Mouse (Mus musculus) heart, adult 18-20 months (tissue): ENCODE results near the gene Ivl. TPM values are rescaled to one million over a fixed set of nuclear protein-coding genes. Genes with fewer than 3 reads are reported as not detected.

Source experiments
- total RNA-seq, 2 experiments: library from RNA; stranded (reverse); gene quantifications; 2 replicates each; pipeline ENCODE4 v1.2.3; 2021

Ivl gene
- total RNA-seq, 2 experiments from 2014 or later = not detected

Other genes with a start within 250 kb of the Ivl start
- gene Sprr2d, start 234.6 kb downstream of the Ivl start, total RNA-seq = not detected
- not detected for gene Sprr2e, start 221.6 kb downstream of the Ivl start, total RNA-seq
- not detected for gene Sprr2f, start 208.5 kb downstream of the Ivl start, total RNA-seq
- gene Sprr2h, start 188.1 kb downstream of the Ivl start, total RNA-seq = not detected
- gene Sprr2i, start 165.7 kb downstream of the Ivl start, total RNA-seq = not detected
- gene Sprr2j-ps, start 155.7 kb downstream of the Ivl start, total RNA-seq = not detected
- 1 to 10 TPM; 4.7 to 7.1 TPM for gene Gm9774, start 144.3 kb downstream of the Ivl start, total RNA-seq
- gene Sprr2k, start 141.2 kb downstream of the Ivl start, total RNA-seq = not detected
- not detected for gene Sprr1b, start 134.9 kb downstream of the Ivl start, total RNA-seq
- not detected for gene Sprr3, start 115.0 kb downstream of the Ivl start, total RNA-seq
- gene Sprr1a, start 87.8 kb downstream of the Ivl start, total RNA-seq = not detected
- not detected for gene Sprr4, start 73.2 kb downstream of the Ivl start, total RNA-seq
- gene 2310046K23Rik, start 39.2 kb downstream of the Ivl start, total RNA-seq = not detected
- not detected for gene Smcp, start 15.3 kb upstream of the Ivl start, total RNA-seq
- not detected for gene 2210017I01Rik, start 33.8 kb upstream of the Ivl start, total RNA-seq
- not detected for gene Lce6a, start 47.9 kb upstream of the Ivl start, total RNA-seq
- not detected for gene Lce1a1, start 74.6 kb upstream of the Ivl start, total RNA-seq
- gene Lce1b, start 83.2 kb upstream of the Ivl start, total RNA-seq = not detected
- gene Lce1a2, start 96.6 kb upstream of the Ivl start, total RNA-seq = not detected
- gene Lce1c, start 105.5 kb upstream of the Ivl start, total RNA-seq = not detected
- not detected for gene Lce1d, start 113.5 kb upstream of the Ivl start, total RNA-seq
- gene Lce1e, start 135.3 kb upstream of the Ivl start, total RNA-seq = not detected
- not detected for gene Lce1f, start 146.6 kb upstream of the Ivl start, total RNA-seq
- gene Gm38119, start 165.4 kb upstream of the Ivl start, total RNA-seq = not detected
- gene Lce1g, start 178.6 kb upstream of the Ivl start, total RNA-seq = not detected
- gene Lce1h, start 191.3 kb upstream of the Ivl start, total RNA-seq = not detected
- not detected for gene Lce1i, start 205.2 kb upstream of the Ivl start, total RNA-seq
- gene Lce1j, start 216.8 kb upstream of the Ivl start, total RNA-seq = not detected
- gene Lce1k, start 234.2 kb upstream of the Ivl start, total RNA-seq = not detected